Mouse (Mus musculus) CH12.LX (cell line): Measurements from ENCODE around the gene Ttc16.
A peak's percentile ranks its signal among the peaks of the same experiment; 100 is the strongest.

Experiments
- BHLHE40 ChIP-seq: IDR thresholded peaks from 2 replicates; pipeline ENCODE4 v1.6.1; 2011; ENCODE audit warnings: mild to moderate bottlenecking, low read depth, low read length, improper control_type of control experiment
- CTCF ChIP-seq, 2 experiments: IDR thresholded peaks in 1 of 2; conservative IDR thresholded peaks in 1 of 2; 2 replicates each; pipeline ENCODE4 v1.5.1; 2011 to 2012; ENCODE audit warnings: low read depth in 2 of 2, low read length in 2 of 2, improper control_type of control experiment in 1 of 2, inconsistent platforms in 1 of 2, mild to moderate bottlenecking in 1 of 2, moderate library complexity in 1 of 2
- E2F4 ChIP-seq: IDR thresholded peaks from 2 replicates; pipeline ENCODE4 v1.6.1; 2011; ENCODE audit warnings: low read depth, low read length, improper control_type of control experiment; ENCODE audit not compliant: insufficient replicate concordance
- PAX5 ChIP-seq: IDR thresholded peaks from 2 replicates; pipeline ENCODE4 v1.6.1; 2012; ENCODE audit warnings: low read length, inconsistent platforms, mixed read lengths
- POLR2A ChIP-seq: IDR thresholded peaks from 2 replicates; pipeline ENCODE4 v1.6.1; 2011; ENCODE audit warnings: low read depth, mild to moderate bottlenecking, improper control_type of control experiment, low read length
- USF1 ChIP-seq: IDR thresholded peaks from 2 replicates; pipeline ENCODE4 v1.6.1; 2014; ENCODE audit warnings: low read depth, mild to moderate bottlenecking, inconsistent platforms, low read length, improper control_type of control experiment
- ZC3H11A ChIP-seq: IDR thresholded peaks from 2 replicates; pipeline ENCODE4 v1.6.1; 2012; ENCODE audit warnings: low read depth, mild to moderate bottlenecking, inconsistent platforms, low read length, improper control_type of control experiment

DNA sequence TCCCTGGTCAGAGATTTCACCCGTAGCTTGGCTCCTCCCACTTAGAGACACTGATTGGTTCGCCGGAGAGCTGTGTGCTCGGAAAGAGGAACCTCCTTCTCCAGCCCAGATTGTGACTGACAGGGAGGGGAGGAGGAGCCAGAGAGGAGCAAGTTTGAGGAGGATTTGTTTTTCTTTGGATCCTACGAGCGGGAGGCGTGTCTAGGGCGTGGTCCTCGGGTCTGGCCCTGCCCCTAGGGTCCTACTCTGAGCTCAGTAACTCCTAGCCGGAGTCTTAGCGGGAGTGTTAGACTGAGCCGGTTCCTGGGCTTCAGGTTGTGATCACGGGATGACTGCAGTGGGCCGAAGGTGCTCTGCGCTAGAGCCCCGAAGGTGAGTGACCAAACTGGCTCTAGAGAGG, 48.0 kb downstream of the Ttc16 start:
- TF ChIP-seq CTCF (conservative IDR thresholded peaks at IDR 0.05 in 1 of 2, IDR thresholded peaks at IDR 0.05 in 1 of 2; ENCODE audit: low read depth in 2 of 2, low read length in 2 of 2) (no peak), POLR2A (peak; percentile 33; the same call in 1 of the 2 replicates), BHLHE40 (no peak), ZC3H11A (no peak), USF1 (no peak), E2F4 (no peak), PAX5 (no peak)
